Mouse (Mus musculus) hematopoietic stem cell, adult 5-6 weeks (primary cell): ENCODE results near the gene Adamts14. TPM values are rescaled to one million over a fixed set of nuclear protein-coding genes. Genes with fewer than 3 reads are reported as not detected.

Source experiments
- ATAC-seq, 2 experiments: fragments of 125-278 bp in 1 of 2; replicated peaks in 1 of 2; 2 replicates each; pipeline ENCODE4 v1.8.0; 2016 to 2017; ENCODE audit warnings: inconsistent platforms in 2 of 2, mild to moderate bottlenecking in 2 of 2, moderate number of reproducible peaks in 2 of 2, low read depth in 1 of 2, moderate TSS enrichment in 1 of 2; ENCODE audit not compliant: low FRiP score in 2 of 2, poor library complexity in 2 of 2, severe bottlenecking in 2 of 2, insufficient read depth in 1 of 2, low TSS enrichment in 1 of 2
- total RNA-seq: library from RNA; stranded (forward); fragments of 172-1452, 232-1000 nt; gene quantifications from 2 replicates; pipeline ENCODE4 v1.2.3, GENCODE M21; 2017

The Adamts14 gene
- total RNA-seq, 1 experiment from 2014 or later = 0.10 TPM

DNA sequence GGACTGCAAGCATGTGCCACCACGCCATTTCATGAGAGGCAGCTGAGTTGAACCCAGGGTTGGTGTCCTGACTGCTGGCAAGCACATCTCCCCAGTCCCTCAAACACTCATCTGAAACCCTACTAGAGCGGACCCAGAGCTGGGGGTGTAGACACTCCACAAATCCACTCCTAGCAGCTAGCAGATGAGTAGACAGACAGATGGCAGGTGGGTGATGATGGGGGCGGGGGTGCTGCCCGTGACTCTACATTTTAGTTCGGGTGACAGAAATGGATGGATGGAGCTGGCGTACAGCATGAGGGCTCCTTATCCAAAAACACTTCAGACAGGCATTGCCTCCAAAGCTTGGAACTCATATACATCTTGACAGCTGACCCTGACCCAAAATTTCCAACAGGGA lies 26.9 kb downstream of the Adamts14 start:
- ATAC-seq = no peak

DNA sequence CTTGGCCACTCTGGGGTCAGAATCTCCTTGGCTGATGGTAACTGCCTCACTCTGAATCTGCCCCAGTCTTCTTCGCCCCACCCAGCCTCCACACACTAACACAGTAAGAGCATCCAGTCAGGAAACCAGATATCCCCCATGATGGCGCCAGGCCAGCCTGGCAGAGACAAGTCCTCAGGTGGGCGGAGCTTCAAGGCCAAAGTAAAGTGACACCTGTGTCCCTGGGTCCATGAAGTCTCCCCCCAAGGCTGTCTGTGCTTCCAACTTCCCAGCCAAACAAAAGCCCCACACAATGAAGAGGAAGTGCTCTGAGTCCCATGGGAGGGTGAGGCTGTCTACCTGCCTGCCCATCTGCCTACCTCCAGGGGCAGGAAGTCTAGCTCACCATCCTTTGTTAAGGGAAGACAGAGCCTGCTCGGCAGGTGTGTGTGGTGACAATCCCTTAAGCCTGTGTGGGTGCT lies 31.2 kb downstream of the Adamts14 start:
- no peak for ATAC-seq

DNA sequence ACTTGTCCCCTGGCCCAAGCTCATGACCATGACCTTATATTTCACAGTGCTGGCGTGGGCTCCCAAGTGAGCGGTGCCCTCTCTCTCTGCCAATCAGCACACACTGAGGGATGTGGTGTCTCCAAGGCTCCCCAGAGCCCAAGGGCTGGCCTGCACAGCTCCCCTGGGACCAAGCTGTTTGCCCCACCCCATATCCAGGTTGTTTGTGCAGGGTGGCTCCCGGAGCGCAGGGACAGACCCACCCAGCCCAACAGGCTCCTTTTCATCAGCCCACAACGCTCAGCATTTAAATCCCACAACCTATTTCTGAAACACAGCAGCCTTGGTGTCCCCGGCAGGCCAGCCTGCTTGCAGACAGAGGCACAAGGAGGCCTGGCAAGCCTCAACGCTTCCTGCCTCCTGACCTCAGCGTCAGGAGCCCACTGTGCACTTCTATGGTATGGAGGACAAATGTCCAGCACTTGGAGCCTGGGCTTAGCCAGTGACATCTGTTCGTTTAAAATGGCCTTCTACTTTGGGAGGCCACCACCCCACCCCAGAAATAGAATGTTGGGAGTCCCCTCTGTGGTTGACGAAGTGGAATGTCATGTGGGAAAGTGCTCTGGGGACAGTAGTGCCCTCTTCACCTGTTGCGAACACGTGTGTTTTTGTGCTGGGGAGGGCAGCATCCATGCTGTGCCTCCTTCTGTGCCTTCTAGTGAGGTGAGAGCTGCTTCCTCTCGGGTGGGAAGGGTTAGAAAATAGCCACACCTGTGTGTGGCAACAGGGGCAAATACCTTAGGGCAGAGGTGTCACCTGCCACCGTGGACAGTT lies 32.9 kb downstream of the Adamts14 start:
- no peak for ATAC-seq

DNA sequence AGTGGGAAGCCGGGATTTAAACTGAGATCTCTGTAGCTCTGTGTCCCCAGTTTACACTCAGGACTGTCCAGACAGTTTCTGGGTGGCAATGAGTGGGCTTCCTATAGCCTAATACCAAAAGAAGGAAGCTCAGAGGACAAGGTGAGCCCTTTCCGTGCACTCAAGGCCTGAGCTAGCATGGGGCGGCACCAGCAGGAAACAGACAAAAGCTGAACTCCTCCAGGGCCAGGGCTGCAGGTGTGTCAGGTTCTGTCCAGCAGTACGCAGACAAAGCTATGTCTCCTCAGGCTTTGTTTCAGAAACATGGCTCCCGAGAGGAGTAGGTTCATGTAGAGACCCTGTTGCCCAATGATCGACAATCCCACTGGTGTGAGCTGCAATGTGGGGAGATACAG lies 35.9 kb downstream of the Adamts14 start:
- ATAC-seq = no peak

DNA sequence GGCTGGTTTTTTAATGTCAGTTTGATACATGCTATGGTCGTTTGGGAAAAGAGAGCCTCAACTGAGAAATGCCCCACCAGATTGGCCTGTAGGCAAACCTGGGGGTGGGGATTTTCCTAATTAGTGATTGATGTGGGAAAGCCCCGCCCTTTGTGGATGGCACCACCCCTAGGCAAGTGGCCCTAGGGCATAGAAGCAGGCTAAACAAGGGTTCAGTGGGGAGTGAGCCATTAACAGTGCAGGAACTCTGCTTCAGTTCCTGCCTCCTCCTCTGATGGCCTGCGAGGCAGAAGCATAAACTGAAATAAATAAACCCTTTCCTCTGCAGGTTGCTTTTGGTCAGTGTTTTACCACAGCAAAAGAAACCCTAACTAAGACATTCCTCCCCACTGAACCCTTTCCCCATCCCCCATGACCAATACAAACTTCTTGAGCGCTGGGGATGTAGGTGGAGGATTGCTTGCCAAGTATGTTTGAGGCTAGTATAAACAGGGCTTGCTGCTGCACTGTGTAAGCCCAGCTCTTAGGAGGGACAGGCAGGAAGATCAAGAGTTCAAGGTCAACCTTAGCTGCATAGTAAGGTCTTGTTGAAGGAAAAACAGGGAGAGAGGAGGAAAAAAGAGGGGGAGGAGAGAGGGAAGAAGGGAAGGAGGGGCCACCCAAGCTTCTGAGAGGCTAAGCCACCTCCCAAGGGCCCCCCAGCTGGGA lies 36.4 kb downstream of the Adamts14 start:
- ATAC-seq = no peak

DNA sequence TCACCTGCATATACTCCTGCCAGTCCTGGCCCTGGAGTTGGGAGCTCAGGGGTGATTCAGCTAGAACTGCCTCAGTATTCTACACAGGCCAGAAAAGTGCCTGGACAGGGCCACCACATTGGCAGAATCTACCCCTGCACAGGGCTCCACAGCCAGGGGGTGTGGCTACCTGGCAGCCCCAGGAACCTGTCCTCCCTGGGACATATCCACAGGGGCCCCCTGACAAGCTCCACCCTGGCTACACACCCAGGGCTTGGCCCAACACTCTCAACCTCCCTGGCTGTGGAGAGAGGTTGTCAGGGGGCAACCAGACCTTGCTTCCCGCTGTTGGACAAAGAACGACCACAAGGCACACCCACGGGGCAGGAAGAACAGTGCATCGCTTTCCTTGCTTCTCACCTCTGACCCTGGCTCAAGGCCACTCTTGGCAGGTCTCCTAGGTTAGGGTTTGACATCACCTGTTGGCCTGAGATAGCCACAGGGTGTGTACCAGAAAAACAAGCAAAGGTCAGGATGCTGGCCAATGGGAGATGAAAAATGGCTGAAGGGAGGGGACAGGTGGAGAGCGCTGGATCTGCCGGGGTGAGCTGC lies 37.5 kb downstream of the Adamts14 start:
- no peak for ATAC-seq

DNA sequence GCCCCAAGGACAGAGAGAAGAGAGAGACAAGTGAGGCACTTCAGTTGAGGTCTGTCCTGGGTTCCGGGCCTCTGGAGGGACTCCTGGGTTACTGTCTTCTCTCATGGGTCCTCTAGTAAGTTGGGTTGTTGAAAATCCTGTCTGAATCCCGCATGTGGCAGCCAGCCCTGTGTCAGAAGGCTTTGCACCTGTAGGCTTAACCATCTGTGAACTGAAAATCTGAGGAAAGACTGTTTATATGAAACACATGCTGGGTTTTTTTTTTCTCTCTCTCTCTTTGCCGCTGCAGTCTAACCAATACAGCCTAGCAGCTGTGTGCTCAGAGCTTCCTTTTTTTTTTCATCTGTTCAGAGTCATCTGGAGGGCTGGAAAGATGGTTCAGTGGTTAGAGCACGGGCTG lies 38.9 kb downstream of the Adamts14 start:
- no peak for ATAC-seq

DNA sequence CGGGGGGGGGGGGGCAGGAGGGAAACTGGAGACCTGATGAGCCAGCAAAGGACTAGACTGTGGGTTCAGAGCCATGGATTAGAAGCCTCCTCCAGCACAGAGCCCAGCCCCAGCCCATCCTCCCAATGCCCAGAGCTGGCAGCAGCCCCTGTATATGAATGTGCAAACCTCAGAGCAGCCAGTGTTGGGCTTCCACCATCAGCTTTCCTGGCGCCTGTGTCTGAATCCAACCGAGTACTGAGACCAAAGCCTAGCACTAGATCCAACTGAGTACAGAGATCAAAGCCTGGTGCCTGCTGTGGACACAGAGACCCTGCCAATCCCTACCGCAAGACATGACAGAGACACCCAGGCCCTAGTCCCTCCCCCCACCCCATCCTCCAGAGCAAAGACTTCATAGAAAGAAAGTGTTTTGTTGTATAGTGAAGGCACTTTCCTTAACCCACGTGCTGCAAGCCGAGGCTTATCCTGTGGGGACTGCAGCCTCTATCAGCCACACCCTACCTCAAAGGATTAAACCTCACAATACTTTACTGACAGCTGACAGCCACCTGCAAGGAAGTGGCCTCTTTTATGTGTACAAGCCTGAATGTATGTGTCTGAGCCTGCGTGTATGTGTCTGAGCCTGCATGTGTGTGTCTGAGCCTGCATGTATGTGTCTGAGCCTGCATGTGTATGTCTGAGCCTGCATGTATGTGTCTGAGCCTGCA lies 40.2 kb downstream of the Adamts14 start:
- no peak for ATAC-seq

DNA sequence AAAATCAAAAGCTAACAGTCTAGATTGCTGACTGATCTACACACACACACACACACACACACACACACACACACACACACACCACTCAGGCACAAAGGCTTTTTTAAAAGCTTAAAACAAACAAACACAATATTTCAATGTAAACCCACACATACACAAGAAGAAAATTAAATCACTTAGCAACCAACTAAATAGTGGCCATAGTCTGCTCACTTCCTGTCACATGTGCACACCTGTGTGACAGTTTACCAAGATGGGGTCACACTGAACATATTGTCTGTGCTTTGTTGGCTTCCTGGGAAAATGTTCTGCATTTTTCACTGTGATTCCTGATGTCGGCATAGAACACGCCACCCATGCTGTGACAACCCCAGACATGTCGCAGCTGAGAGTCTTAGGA lies 41.5 kb downstream of the Adamts14 start:
- no peak for ATAC-seq

DNA sequence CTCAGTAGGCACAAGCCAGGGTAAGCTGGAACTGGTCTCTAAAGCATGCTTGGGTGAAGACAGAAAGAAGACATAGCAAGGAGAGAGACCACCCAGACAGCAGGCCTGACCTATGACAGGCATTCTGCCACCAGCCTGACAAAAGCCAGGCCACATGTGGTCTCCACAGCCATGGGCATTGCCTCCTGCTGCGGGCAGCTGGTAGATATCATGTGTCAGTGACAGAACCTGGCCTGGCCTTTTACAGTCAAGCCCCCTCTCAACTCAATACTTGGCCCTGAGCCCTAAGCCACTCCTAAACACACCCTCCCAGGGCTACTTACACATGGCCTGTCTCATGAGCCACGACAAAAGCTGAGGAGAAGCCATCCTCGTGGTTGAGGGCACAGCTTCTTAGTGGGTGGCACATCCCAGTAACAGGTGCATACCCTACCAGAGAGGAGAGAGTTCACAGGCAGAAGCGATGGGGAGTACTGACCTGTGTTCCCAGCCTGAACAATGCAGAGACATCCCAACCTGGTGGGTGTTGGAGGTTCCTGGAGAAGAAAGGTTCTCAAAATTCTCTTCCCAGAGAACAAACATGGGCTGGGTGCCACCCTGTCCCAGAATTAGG lies 46.3 kb downstream of the Adamts14 start:
- no peak for ATAC-seq

DNA sequence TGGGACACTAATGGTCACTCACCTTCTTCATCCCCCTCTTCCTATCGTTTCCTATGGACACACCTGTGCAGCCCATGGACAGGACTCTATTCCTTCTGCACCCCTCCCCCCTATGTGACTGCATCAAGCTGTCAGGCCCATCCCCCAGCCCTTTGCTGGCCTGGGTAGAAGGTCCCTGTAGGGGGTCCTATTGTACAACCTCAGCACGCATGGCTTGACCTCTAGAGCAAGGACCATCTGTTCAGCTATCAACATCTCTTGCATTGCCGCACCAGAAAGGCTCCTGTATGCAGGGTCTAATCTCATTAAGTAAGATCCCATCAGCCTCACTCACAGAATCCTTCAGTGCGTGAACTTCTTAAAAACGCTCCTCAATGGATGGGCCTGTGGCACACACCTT lies 47.5 kb downstream of the Adamts14 start:
- no peak for ATAC-seq

DNA sequence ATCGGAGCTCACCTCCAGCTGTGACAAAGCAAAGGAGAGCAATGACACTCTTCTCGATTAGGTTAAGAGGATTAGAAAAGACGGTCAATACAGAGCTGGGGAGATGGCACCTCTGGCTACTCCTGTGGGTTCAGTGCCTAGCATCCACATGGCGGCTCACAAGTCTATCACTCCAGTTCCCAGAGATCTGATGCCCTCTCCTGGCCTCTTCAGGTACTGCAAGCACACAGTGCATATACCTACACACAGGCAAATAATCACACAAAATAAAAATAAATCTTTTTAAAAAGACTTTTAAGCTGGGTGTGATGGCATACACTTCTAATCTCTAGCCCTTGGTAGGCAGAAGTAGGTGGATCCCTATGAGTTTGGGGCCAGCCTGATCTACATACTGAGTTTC lies 53.9 kb downstream of the Adamts14 start:
- ATAC-seq = no peak

DNA sequence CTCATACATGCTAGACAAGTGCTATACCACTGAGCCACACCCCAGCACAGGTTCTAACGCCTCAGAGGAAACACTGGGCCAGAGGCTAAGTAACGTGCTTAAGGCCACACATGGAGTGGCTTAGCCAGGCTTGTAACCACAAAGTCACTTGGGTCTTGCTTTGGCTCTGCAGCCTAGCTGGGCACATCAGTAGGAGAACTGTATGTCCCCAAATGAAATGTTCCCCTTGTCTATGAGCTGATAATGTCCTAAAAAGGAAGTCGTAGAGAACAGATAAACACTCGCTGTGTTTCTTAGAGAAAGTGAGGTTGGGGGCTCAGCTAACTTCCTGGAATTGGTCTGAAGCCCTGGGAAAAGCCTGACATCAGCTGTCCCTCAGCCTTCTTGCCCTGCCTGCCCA lies 57.1 kb downstream of the Adamts14 start:
- ATAC-seq = no peak

DNA sequence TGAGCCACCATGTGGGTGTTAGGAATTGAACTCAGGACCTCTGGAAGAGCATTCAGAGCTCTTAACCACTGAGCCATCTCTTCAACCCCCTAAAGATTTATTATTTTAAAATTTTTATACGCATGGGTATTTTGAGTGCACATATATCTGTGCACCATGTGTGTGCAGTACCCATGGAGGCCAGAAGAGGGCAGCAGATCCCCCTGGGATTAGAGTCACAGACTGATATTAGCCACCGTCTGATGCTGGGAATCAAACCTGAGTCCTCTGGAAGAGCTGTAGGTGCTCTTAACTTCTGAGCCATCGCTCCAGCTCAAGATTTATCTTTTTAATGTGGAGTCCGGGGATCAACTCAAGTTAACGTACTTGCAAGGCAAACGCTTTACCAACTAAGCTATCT lies 57.6 kb downstream of the Adamts14 start:
- ATAC-seq = no peak

DNA sequence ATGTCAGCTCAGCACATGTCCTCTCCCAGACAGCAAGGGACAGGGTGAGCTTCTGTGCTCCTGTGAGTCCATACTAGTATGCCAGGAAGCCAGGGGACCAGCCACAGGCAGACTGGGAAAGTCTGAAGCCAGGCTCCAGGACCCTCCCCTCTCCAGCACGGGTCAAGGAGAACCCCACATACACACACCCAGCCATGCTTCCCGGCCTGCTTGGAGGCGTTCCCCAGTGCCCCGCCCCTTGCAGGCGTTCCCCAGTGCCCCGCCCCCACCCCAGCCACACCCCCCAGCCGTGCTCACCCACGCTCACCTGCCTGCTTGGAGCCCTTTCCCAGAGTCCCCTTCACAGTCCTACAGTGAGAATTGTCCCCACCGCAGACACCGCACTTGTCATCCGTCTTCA lies 60.4 kb downstream of the Adamts14 start:
- no peak for ATAC-seq

DNA sequence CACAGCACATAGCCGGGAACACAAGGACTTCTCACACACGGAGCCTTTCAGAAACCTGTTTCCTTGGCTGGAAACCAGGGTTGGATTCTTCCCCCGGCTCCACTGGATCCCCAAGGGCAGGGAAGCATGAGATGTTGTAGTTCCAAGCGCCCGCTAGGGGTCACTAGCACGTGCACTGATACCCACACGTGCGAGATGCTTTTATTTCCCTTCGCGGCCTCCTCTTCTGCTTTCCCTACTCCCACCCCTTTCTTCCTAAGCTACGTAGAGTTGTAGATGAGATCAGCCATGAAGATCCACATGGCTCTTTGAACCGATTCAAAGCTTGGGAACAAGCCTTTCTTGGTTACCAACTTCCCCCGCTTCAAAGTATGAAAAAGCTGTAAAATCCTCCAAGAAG lies 61.5 kb downstream of the Adamts14 start:
- peak; percentile 51 to 67; a peak in 2 of 4 replicates for ATAC-seq

DNA sequence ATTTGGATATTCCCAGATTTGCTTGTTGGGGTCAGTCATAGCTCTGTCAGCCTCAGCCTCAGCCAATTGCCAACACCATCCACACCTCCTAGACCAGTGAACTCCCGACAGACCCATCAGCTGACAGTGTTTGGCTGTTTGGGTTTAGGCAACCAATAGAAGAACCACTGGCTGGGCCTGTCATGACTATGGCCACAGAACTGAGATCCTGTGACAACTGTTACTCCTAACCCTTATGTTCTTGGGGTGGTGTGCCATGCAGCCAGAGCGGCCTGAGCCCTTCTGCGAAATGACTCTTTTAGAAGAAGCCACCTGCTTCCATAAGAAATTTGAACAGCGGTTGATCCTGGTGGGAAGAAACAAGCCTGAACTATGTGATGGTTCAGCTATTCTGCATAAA lies 62.1 kb downstream of the Adamts14 start:
- no peak for ATAC-seq
